Mouse (Mus musculus) myocyte (in vitro differentiated cells): ENCODE measurements around the gene P2ry2. TPM values are rescaled to one million over a fixed set of nuclear protein-coding genes. Genes with fewer than 3 reads are reported as not detected.

Source experiments
- H3K27me3 ChIP-seq: one replicate; pipeline ENCODE4 v1.6.1; 2011; ENCODE audit not compliant: control insufficient read depth, insufficient read depth, insufficient read length
- H3K36me3 ChIP-seq: one replicate; pipeline ENCODE4 v1.6.1; 2011; ENCODE audit not compliant: control insufficient read depth, insufficient read depth
- H3K4me2 ChIP-seq: one replicate; pipeline ENCODE4 v1.6.1; 2011; ENCODE audit warnings: low read depth, control low read depth
- H3K4me3 ChIP-seq: one replicate; pipeline ENCODE4 v1.5.1; 2011; ENCODE audit warnings: mild to moderate bottlenecking, control low read depth, moderate library complexity
- H3K79me2 ChIP-seq: one replicate; pipeline ENCODE4 v1.6.1; 2011; ENCODE audit not compliant: control insufficient read depth, insufficient read depth
- H3ac ChIP-seq: one replicate; pipeline ENCODE4 v1.6.1; 2011; ENCODE audit not compliant: control insufficient read depth, insufficient read length
- CEBPB ChIP-seq: IDR thresholded peaks from 2 replicates; pipeline ENCODE4 v1.6.1; 2011; ENCODE audit warnings: mild to moderate bottlenecking, moderate library complexity; ENCODE audit not compliant: poor library complexity, insufficient read depth, severe bottlenecking
- E2F4 ChIP-seq: IDR thresholded peaks from one replicate; pipeline ENCODE4 v1.6.1; 2011; ENCODE audit warnings: mild to moderate bottlenecking, control low read depth, moderate library complexity; ENCODE audit not compliant: insufficient read depth
- MAX ChIP-seq: IDR thresholded peaks from one replicate; pipeline ENCODE4 v1.6.1; 2011; ENCODE audit warnings: low read depth, mild to moderate bottlenecking, control low read depth
- MYOD1 ChIP-seq, 3 experiments: IDR thresholded peaks; one replicate each; pipeline ENCODE4 v1.6.1; 2011; ENCODE audit warnings: control low read depth in 2 of 3, low read depth in 2 of 3, mild to moderate bottlenecking in 2 of 3, moderate library complexity in 1 of 3; ENCODE audit not compliant: insufficient read length in 2 of 3, control insufficient read depth in 1 of 3
- MYOG ChIP-seq, 3 experiments: IDR thresholded peaks; one replicate each; pipeline ENCODE4 v1.6.1; 2011; ENCODE audit warnings: control low read depth in 2 of 3, low read depth in 2 of 3, mild to moderate bottlenecking in 2 of 3; ENCODE audit not compliant: insufficient read length in 2 of 3, control insufficient read depth in 1 of 3, insufficient read depth in 1 of 3
- POLR2A ChIP-seq: IDR thresholded peaks from one replicate; pipeline ENCODE4 v1.6.1; 2011; ENCODE audit warnings: low read depth, mild to moderate bottlenecking, control low read depth, moderate library complexity; ENCODE audit not compliant: insufficient read length
- POLR2AphosphoS2 ChIP-seq: IDR thresholded peaks from one replicate; pipeline ENCODE4 v1.6.1; 2011; ENCODE audit warnings: low read depth, control low read depth; ENCODE audit not compliant: insufficient read length
- REST ChIP-seq: IDR thresholded peaks from one replicate; pipeline ENCODE4 v1.6.1; 2011; ENCODE audit warnings: mild to moderate bottlenecking, control low read depth, moderate library complexity; ENCODE audit not compliant: insufficient read depth, insufficient read length
- SRF ChIP-seq: IDR thresholded peaks from one replicate; pipeline ENCODE4 v1.6.1; 2011; ENCODE audit warnings: low read depth; ENCODE audit not compliant: control insufficient read depth, insufficient read length
- TCF12 ChIP-seq: IDR thresholded peaks from one replicate; pipeline ENCODE4 v1.6.1; 2011; ENCODE audit warnings: mild to moderate bottlenecking, control low read depth; ENCODE audit not compliant: poor library complexity, insufficient read depth, severe bottlenecking
- TCF3 ChIP-seq: IDR thresholded peaks from one replicate; pipeline ENCODE4 v1.6.1; 2011; ENCODE audit warnings: low read depth, control low read depth; ENCODE audit not compliant: insufficient read length
- USF1 ChIP-seq: IDR thresholded peaks from one replicate; pipeline ENCODE4 v1.6.1; 2011; ENCODE audit warnings: low read depth, mild to moderate bottlenecking, control low read depth, moderate library complexity
- polyA plus RNA-seq: library from polyadenylated mRNA; unstranded; fragments of >200 nt; fragmentation: generic; extraction: Trizol; gene quantifications from one replicate; pipeline ENCODE4 v1.2.1, GENCODE M21; 2012; ENCODE audit warnings: missing spikeins

Gene P2ry2
- polyA plus RNA-seq, 1 experiment, result 20.8 TPM

GRCm38 (mm10) chr7:101048247-101048646, 35.6 kb upstream of the P2ry2 start:
- H3ac ChIP-seq, result no peak overlapping the region
- no peaks in the 10 kb centered on the region for H3K79me2 ChIP-seq
- no peaks in the 10 kb centered on the region for H3K27me3 ChIP-seq
- TF ChIP-seq E2F4 (no peak), CEBPB (no peak), TCF12 (no peak), REST (no peak), POLR2AphosphoS2 (no peak), TCF3 (no peak), SRF (no peak), MAX (no peak), USF1 (no peak), MYOD1 (IDR thresholded peaks at IDR 0.05; ENCODE audit: control insufficient read depth in 1 of 3, insufficient read length in 2 of 3, low read depth in 2 of 3) (no peak), MYOG (IDR thresholded peaks at IDR 0.05; ENCODE audit: control insufficient read depth in 1 of 3, insufficient read depth in 1 of 3, insufficient read length in 2 of 3, low read depth in 2 of 3) (no peak), POLR2A (no peak)
- H3K4me2 ChIP-seq, result no peak overlapping the region
- no peaks in the 10 kb centered on the region for H3K36me3 ChIP-seq
- H3K4me3 ChIP-seq, result no peak overlapping the region

DNA sequence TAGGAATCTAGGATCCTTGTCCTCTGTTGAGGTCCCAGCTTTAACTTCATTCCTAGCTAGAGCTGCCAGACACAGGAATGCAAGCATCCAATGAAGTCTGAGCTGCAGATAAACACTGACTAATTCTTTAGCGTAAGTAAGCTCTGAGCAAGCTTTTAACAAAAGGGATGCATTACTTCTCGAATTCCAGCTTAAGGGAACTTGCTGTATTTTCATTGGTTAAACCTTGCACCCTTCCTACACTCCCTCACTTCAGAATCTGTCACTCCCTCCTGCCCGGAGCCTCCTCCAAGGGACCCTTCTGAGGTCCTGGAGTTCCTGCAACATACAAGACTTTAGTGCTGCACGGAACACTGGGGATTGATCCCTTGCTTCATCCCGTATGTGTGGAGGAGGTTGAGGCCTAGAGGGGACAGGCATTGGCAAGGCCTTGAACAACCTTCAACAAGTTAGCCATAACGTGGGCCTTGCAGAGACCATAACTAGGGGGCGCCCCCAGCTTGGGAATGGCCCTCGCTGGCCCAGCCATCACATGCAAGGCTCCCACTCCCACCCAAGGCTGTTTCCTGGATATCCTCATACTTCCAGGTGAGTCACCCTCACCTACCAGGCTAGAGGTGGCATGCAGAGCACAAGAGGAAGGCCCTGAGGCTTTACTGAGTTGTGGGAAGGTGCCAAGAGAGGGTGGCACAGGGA, 31.3 kb upstream of the P2ry2 start:
- no peaks in the 10 kb centered on the region for H3K36me3 ChIP-seq
- peak overlapping the region; percentile 8 for H3K4me2 ChIP-seq
- H3K27me3 ChIP-seq, result no peaks in the 10 kb centered on the region
- H3K4me3 ChIP-seq, result no peak overlapping the region
- H3K79me2 ChIP-seq, result no peaks in the 10 kb centered on the region
- TF ChIP-seq MAX (no peak), MYOD1 (IDR thresholded peaks at IDR 0.05; ENCODE audit: control insufficient read depth in 1 of 3, insufficient read length in 2 of 3, low read depth in 2 of 3) (no peak), USF1 (no peak), MYOG (IDR thresholded peaks at IDR 0.05; ENCODE audit: control insufficient read depth in 1 of 3, insufficient read depth in 1 of 3, insufficient read length in 2 of 3, low read depth in 2 of 3) (no peak), REST (no peak), CEBPB (no peak), POLR2AphosphoS2 (no peak), SRF (no peak), E2F4 (no peak), POLR2A (no peak), TCF3 (no peak), TCF12 (no peak)
- no peak overlapping the region for H3ac ChIP-seq

GRCm38 (mm10) chr7:101041977-101042749, 29.5 kb upstream of the P2ry2 start:
- no peaks in the 10 kb centered on the region for H3K27me3 ChIP-seq
- H3K36me3 ChIP-seq, result no peaks in the 10 kb centered on the region
- H3ac ChIP-seq, result no peak overlapping the region
- peak overlapping the region; percentile 50 for H3K4me2 ChIP-seq
- TF ChIP-seq POLR2A (no peak), SRF (no peak)
- H3K4me3 ChIP-seq, result no peak overlapping the region
- no peaks in the 10 kb centered on the region for H3K79me2 ChIP-seq

DNA sequence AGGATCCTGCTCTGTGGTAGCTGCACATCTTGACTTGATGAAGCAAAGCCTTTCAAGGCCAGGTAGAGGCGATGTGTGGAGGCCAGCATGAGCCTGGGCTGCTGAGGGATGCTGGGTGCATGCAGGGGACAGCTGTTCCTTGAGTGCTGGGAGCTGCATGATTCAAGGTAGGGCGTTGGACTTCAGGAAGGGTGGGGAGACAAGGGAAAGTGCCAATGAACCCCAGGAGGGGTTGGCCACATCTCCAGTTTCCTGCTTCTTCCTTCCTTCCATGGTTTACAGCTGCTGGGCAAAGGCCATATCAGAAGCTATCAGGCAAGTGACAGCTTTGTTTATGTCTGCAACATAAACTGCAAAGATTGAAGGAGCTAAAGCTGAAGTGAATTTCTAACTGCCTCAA, 28.9 kb upstream of the P2ry2 start:
- Histone ChIP-seq H3K4me3 (no peak overlapping the region), H3ac (no peak overlapping the region), H3K27me3 (no peaks in the 10 kb centered on the region), H3K79me2 (no peaks in the 10 kb centered on the region), H3K36me3 (no peaks in the 10 kb centered on the region), H3K4me2 (peak overlapping the region; percentile 50)
- TF ChIP-seq MYOD1 (IDR thresholded peaks at IDR 0.05; ENCODE audit: control insufficient read depth in 1 of 3, insufficient read length in 2 of 3, low read depth in 2 of 3), result peak in 2 of 3 experiments; percentile 72 to 88
- peak; percentile 62 to 92 (median 74) for TF ChIP-seq MYOG (IDR thresholded peaks at IDR 0.05; ENCODE audit: control insufficient read depth in 1 of 3, insufficient read depth in 1 of 3, insufficient read length in 2 of 3, low read depth in 2 of 3)
- no peak for TF ChIP-seq TCF3

DNA sequence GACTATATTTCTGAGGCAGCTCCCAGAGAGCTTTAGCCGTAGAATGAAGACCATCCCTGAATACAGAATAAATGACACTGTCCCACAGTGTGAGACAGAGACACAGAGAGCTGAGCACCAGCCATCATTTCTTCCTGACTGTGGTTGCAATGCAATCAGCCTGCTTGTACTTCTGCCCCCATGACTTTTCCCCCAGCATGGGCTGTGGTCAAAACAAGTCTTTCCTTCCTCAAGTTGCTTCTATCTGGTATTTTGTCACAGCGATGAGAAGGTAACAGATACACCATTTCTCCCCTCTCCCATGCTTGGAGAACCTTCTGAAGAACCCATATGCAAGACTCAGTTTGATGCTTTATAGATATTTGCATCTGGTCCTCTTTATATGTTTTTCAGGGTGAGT, 20.7 kb upstream of the P2ry2 start:
- no peaks in the 10 kb centered on the region for H3K27me3 ChIP-seq
- H3K36me3 ChIP-seq, result no peaks in the 10 kb centered on the region
- H3ac ChIP-seq, result no peak overlapping the region
- no peaks in the 10 kb centered on the region for H3K79me2 ChIP-seq
- H3K4me2 ChIP-seq, result no peak overlapping the region
- TF ChIP-seq CEBPB (no peak), E2F4 (no peak), TCF3 (no peak), MAX (no peak), TCF12 (no peak), REST (no peak), POLR2A (no peak), POLR2AphosphoS2 (no peak), MYOG (IDR thresholded peaks at IDR 0.05; ENCODE audit: control insufficient read depth in 1 of 3, insufficient read depth in 1 of 3, insufficient read length in 2 of 3, low read depth in 2 of 3) (no peak), SRF (no peak), USF1 (no peak), MYOD1 (IDR thresholded peaks at IDR 0.05; ENCODE audit: control insufficient read depth in 1 of 3, insufficient read length in 2 of 3, low read depth in 2 of 3) (no peak)
- H3K4me3 ChIP-seq, result no peak overlapping the region
